Mouse (Mus musculus) liver, embryonic 11.5 days (tissue): Measurements from ENCODE around the gene Tmem156. TPM values are rescaled to one million over a fixed set of nuclear protein-coding genes. Genes with fewer than 3 reads are reported as not detected.

Source experiments
- ATAC-seq: fragments of 200-750 bp; cut with Nextera tagmentation; replicated peaks from 2 replicates; pipeline ENCODE4 v1.8.0; 2017; ENCODE audit warnings: moderate number of reproducible peaks, mild to moderate bottlenecking, moderate TSS enrichment, moderate library complexity; ENCODE audit not compliant: low FRiP score
- DNase-seq: peaks from one replicate; pipeline ENCODE4 v3.0.0-alpha.2; 2017; ENCODE audit warnings: low spot score
- H3K27ac ChIP-seq: fragments of 300-500 bp; sonication (generic); 2 replicates; pipeline ENCODE4 v1.5.1; 2014; ENCODE audit warnings: mild to moderate bottlenecking, low read depth, low read length, control low read depth
- H3K27me3 ChIP-seq: fragments of 300-500 bp; sonication (generic); replicated peaks from 2 replicates; pipeline ENCODE4 v1.6.1; 2014; ENCODE audit warnings: low read length, mixed read lengths; ENCODE audit not compliant: control insufficient read depth, insufficient read depth
- H3K36me3 ChIP-seq: fragments of 300-500 bp; sonication (generic); 2 replicates; pipeline ENCODE4 v1.6.1; 2014; ENCODE audit warnings: mild to moderate bottlenecking, low read length, moderate library complexity, mixed read lengths; ENCODE audit not compliant: control insufficient read depth, insufficient read depth
- H3K4me1 ChIP-seq: fragments of 300-500 bp; sonication (generic); replicated peaks from 2 replicates; pipeline ENCODE4 v1.6.1; 2014; ENCODE audit warnings: low read length, mixed read lengths; ENCODE audit not compliant: control insufficient read depth, insufficient read depth
- H3K4me2 ChIP-seq: fragments of 300-500 bp; sonication (generic); 2 replicates; pipeline ENCODE4 v1.6.1; 2014; ENCODE audit warnings: mild to moderate bottlenecking, control low read depth, moderate library complexity
- H3K4me3 ChIP-seq: fragments of 300-500 bp; sonication (generic); 2 replicates; pipeline ENCODE4 v1.5.1; 2014; ENCODE audit warnings: low read depth, low read length, control low read depth
- H3K9ac ChIP-seq: fragments of 300-500 bp; sonication (generic); 2 replicates; pipeline ENCODE4 v1.6.1; 2014; ENCODE audit warnings: low read depth, low read length, control low read depth
- H3K9me3 ChIP-seq: fragments of 300-500 bp; sonication (generic); 2 replicates; pipeline ENCODE4 v1.6.1; 2016; ENCODE audit warnings: low read length, inconsistent platforms, mixed read lengths; ENCODE audit not compliant: control insufficient read depth
- WGBS: fragments of 180-500 bp; shearing (Covaris S2); extraction: QIAGEN DNeasy Blood & Tissue Kit; methylation state at CpG from one replicate; pipeline ENCODE4 v1.1.7; 2014; 5-methylcytosine and 5-hydroxymethylcytosine counted together
- polyA plus RNA-seq: library from polyadenylated mRNA; unstranded; fragments of >200 nt; fragmentation: Nextera tagmentation; extraction: Ambion mirVana; gene quantifications from 2 replicates; pipeline ENCODE4 v1.2.1, GENCODE M21; 2014

Tmem156 gene
- polyA plus RNA-seq, 1 experiment from 2014 or later, result 0.55 TPM

GRCm38 (mm10) chr5:65074693-65075092 is 17.2 kb downstream of the Tmem156 start:
- ATAC-seq (no peak), DNase-seq (no peak)
- H3K4me3 ChIP-seq, result no peak overlapping the region
- H3K27ac ChIP-seq, result no peak overlapping the region
- H3K36me3 ChIP-seq, result no peaks in the 10 kb centered on the region
- no peaks in the 10 kb centered on the region for H3K27me3 ChIP-seq
- no peak overlapping the region for H3K9ac ChIP-seq
- no peaks in the 10 kb centered on the region for H3K4me1 ChIP-seq
- WGBS, result 58% methylated on average over 7 of the region's 7 CpGs
- no peaks in the 10 kb centered on the region for H3K9me3 ChIP-seq
- H3K4me2 ChIP-seq, result no peak overlapping the region

GRCm38 (mm10) chr5:65073247-65073646 is 18.7 kb downstream of the Tmem156 start:
- no peak overlapping the region for H3K4me2 ChIP-seq
- no peak overlapping the region for H3K9ac ChIP-seq
- H3K4me3 ChIP-seq, result no peak overlapping the region
- H3K27ac ChIP-seq, result no peak overlapping the region
- H3K36me3 ChIP-seq, result no peaks in the 10 kb centered on the region
- no peaks in the 10 kb centered on the region for H3K27me3 ChIP-seq
- ATAC-seq (no peak), DNase-seq (no peak)
- H3K4me1 ChIP-seq, result no peaks in the 10 kb centered on the region
- H3K9me3 ChIP-seq, result no peaks in the 10 kb centered on the region
- WGBS, result 67% methylated on average over 4 of the region's 4 CpGs

- WGBS, result 67% methylated on average over 6 of the region's 6 CpGs
- no peak for DNase-seq
- Histone ChIP-seq H3K27ac (no peak overlapping the region), H3K4me3 (no peak overlapping the region), H3K27me3 (no peaks in the 10 kb centered on the region), H3K9me3 (no peaks in the 10 kb centered on the region), H3K4me2 (no peak overlapping the region), H3K4me1 (no peaks in the 10 kb centered on the region), H3K9ac (no peak overlapping the region), H3K36me3 (no peaks in the 10 kb centered on the region)
- ATAC-seq, result no peak
These were observed 20.2 kb downstream of the Tmem156 start for GRCm38 (mm10) chr5:65071689-65072118.

- DNase-seq (no peak), ATAC-seq (no peak)
- Histone ChIP-seq H3K27me3 (no peaks in the 10 kb centered on the region), H3K36me3 (no peaks in the 10 kb centered on the region), H3K9ac (no peak overlapping the region), H3K27ac (no peak overlapping the region), H3K4me2 (no peak overlapping the region), H3K4me1 (no peaks in the 10 kb centered on the region), H3K9me3 (no peaks in the 10 kb centered on the region), H3K4me3 (no peak overlapping the region)
- 71% methylated on average over 11 of the region's 11 CpGs for WGBS
These were observed 22.1 kb downstream of the Tmem156 start for GRCm38 (mm10) chr5:65069872-65070271.

GRCm38 (mm10) chr5:65068166-65068565 is 23.8 kb downstream of the Tmem156 start:
- DNase-seq, result no peak
- H3K4me1 ChIP-seq, result no peaks in the 10 kb centered on the region
- H3K9me3 ChIP-seq, result no peaks in the 10 kb centered on the region
- no peaks in the 10 kb centered on the region for H3K27me3 ChIP-seq
- no peaks in the 10 kb centered on the region for H3K36me3 ChIP-seq
- no peak for ATAC-seq
- H3K4me2 ChIP-seq, result no peak overlapping the region
- no peak overlapping the region for H3K4me3 ChIP-seq
- WGBS, result 86% methylated on average over 6 of the region's 6 CpGs
- no peak overlapping the region for H3K27ac ChIP-seq
- no peak overlapping the region for H3K9ac ChIP-seq

GRCm38 (mm10) chr5:65063266-65063665 is 28.7 kb downstream of the Tmem156 start:
- no peak for ATAC-seq
- H3K27me3 ChIP-seq, result no peaks in the 10 kb centered on the region
- no peak overlapping the region for H3K4me3 ChIP-seq
- H3K4me2 ChIP-seq, result no peak overlapping the region
- no peak overlapping the region for H3K27ac ChIP-seq
- no peak for DNase-seq
- WGBS, result 84% methylated on average over 2 of the region's 2 CpGs
- H3K36me3 ChIP-seq, result no peaks in the 10 kb centered on the region
- no peaks in the 10 kb centered on the region for H3K9me3 ChIP-seq
- H3K9ac ChIP-seq, result no peak overlapping the region
- no peaks in the 10 kb centered on the region for H3K4me1 ChIP-seq

GRCm38 (mm10) chr5:65062236-65062635 is 29.7 kb downstream of the Tmem156 start:
- no peak overlapping the region for H3K27ac ChIP-seq
- no peaks in the 10 kb centered on the region for H3K9me3 ChIP-seq
- 87% methylated on average over 4 of the region's 4 CpGs for WGBS
- H3K36me3 ChIP-seq, result no peaks in the 10 kb centered on the region
- DNase-seq (no peak), ATAC-seq (no peak)
- no peaks in the 10 kb centered on the region for H3K4me1 ChIP-seq
- no peak overlapping the region for H3K9ac ChIP-seq
- no peak overlapping the region for H3K4me3 ChIP-seq
- H3K4me2 ChIP-seq, result no peak overlapping the region
- no peaks in the 10 kb centered on the region for H3K27me3 ChIP-seq

GRCm38 (mm10) chr5:65059806-65060205 is 32.1 kb downstream of the Tmem156 start:
- no peaks in the 10 kb centered on the region for H3K4me1 ChIP-seq
- ATAC-seq (no peak), DNase-seq (no peak)
- no peak overlapping the region for H3K4me2 ChIP-seq
- no peaks in the 10 kb centered on the region for H3K27me3 ChIP-seq
- H3K27ac ChIP-seq, result no peak overlapping the region
- no peaks in the 10 kb centered on the region for H3K9me3 ChIP-seq
- 64% methylated on average over 2 of the region's 2 CpGs for WGBS
- H3K36me3 ChIP-seq, result no peaks in the 10 kb centered on the region
- H3K9ac ChIP-seq, result no peak overlapping the region
- no peak overlapping the region for H3K4me3 ChIP-seq

- DNase-seq, result no peak
- H3K4me1 ChIP-seq, result no peaks in the 10 kb centered on the region
- 92% methylated on average over 6 of the region's 6 CpGs for whole genome bisulfite sequencing
These were observed 34.3 kb downstream of the Tmem156 start for GRCm38 (mm10) chr5:65057596-65057995.

More at GRCm38 (mm10) chr5:65057596-65057995, 34.3 kb downstream of the Tmem156 start:
- Histone ChIP-seq H3K4me2 (no peak overlapping the region), H3K9me3 (no peaks in the 10 kb centered on the region), H3K27me3 (no peaks in the 10 kb centered on the region), H3K9ac (no peak overlapping the region), H3K27ac (no peak overlapping the region), H3K36me3 (no peaks in the 10 kb centered on the region), H3K4me3 (no peak overlapping the region)
- ATAC-seq, result no peak
